Mouse (Mus musculus) frontal cortex, postnatal 10 days (tissue): ENCODE measurements around the gene Gucd1.
"Not testable (repeated sequence)": the region's sequence is repeated elsewhere in the genome, so short reads cannot be mapped to it uniquely, and the experiment has no call there.

ENCODE experiments used
- DNase-seq, 2 experiments: peaks; one replicate each; pipeline ENCODE4 v3.0.0; 2022; ENCODE audit warnings: low spot score in 2 of 2, mixed read lengths in 1 of 2

Gucd1 gene

GRCm38 (mm10) chr10:75504234-75505129 lies 13.3 kb downstream of the Gucd1 start:
- DNase-seq: no peak

GRCm38 (mm10) chr10:75503692-75504091 lies 14.1 kb downstream of the Gucd1 start:
- no peak for DNase-seq

GRCm38 (mm10) chr10:75501641-75502040 lies 16.1 kb downstream of the Gucd1 start:
- DNase-seq: no peak

GRCm38 (mm10) chr10:75500345-75500744 lies 17.4 kb downstream of the Gucd1 start:
- DNase-seq: no peak

GRCm38 (mm10) chr10:75499791-75500190 lies 18.0 kb downstream of the Gucd1 start:
- DNase-seq: no peak

GRCm38 (mm10) chr10:75499214-75499613 lies 18.6 kb downstream of the Gucd1 start:
- DNase-seq: not testable (repeated sequence)

- DNase-seq: no peak
These were observed 21.9 kb downstream of the Gucd1 start for GRCm38 (mm10) chr10:75495921-75496320.

GRCm38 (mm10) chr10:75495304-75495703 lies 22.5 kb downstream of the Gucd1 start:
- no peak for DNase-seq

- DNase-seq: no peak
These were observed 25.9 kb downstream of the Gucd1 start for GRCm38 (mm10) chr10:75491936-75492262.

GRCm38 (mm10) chr10:75491234-75491935 lies 26.4 kb downstream of the Gucd1 start:
- no peak for DNase-seq

GRCm38 (mm10) chr10:75490731-75491130 lies 27.0 kb downstream of the Gucd1 start:
- no peak for DNase-seq

- no peak for DNase-seq
These were observed 28.2 kb downstream of the Gucd1 start for GRCm38 (mm10) chr10:75489522-75489921.

- DNase-seq: no peak
These were observed 30.6 kb downstream of the Gucd1 start for GRCm38 (mm10) chr10:75487131-75487530.

- DNase-seq: peak in 1 of 2 experiments; percentile 77
These were observed 31.4 kb downstream of the Gucd1 start for GRCm38 (mm10) chr10:75486086-75486979.

- DNase-seq: no peak
These were observed 33.0 kb downstream of the Gucd1 start for GRCm38 (mm10) chr10:75484767-75485166.

- no peak for DNase-seq
These were observed 33.7 kb downstream of the Gucd1 start for GRCm38 (mm10) chr10:75484066-75484465.

- DNase-seq: no peak
These were observed 34.8 kb downstream of the Gucd1 start for GRCm38 (mm10) chr10:75482919-75483483.

- DNase-seq: no peak
These were observed 35.5 kb downstream of the Gucd1 start for GRCm38 (mm10) chr10:75482271-75482670.

- DNase-seq: no peak
These were observed 36.1 kb downstream of the Gucd1 start for GRCm38 (mm10) chr10:75481703-75482102.

- DNase-seq: no peak
These were observed 37.8 kb downstream of the Gucd1 start for GRCm38 (mm10) chr10:75479955-75480354.

GRCm38 (mm10) chr10:75477034-75477433 lies 40.7 kb downstream of the Gucd1 start:
- DNase-seq: no peak
